Mouse (Mus musculus) lung, postnatal 36 days (tissue): Measurements from ENCODE around the gene Fbxw11.
"Not testable (repeated sequence)": the region's sequence is repeated elsewhere in the genome, so short reads cannot be mapped to it uniquely, and the experiment has no call there.

ENCODE experiments used
- DNase-seq: peaks from one replicate; pipeline ENCODE4 v3.0.0; 2022; ENCODE audit warnings: mixed read lengths

Fbxw11 gene

GRCm38 (mm10) chr11:32642249-32642876, at the start of gene Fbxw11:
TSS of gene Fbxw11 (plus strand) at chr11:32642724.
- DNase-seq, result peak; percentile 97

DNA sequence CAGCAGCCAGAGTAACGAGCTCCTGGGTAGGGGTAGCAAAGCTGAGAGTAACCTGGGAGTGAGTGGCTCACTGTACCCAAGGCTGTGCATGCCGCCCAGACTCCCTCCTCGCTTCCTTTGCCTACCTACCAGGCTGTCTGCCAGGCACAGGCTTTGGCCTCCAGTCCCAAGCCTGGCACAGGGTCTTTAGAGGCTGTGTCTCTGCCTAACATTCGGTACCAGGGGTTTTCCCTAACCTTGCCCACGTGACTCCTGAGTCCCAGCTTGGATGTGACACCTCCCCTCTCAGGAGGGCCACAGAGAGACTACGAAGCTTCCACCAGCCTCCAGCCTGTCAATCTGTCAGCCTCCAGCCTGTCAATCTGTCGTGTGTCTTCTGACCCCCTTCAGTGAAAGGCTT, 49.4 kb upstream of the Fbxw11 start:
- DNase-seq, result no peak

- DNase-seq, result no peak
These were observed 48.4 kb upstream of the Fbxw11 start for GRCm38 (mm10) chr11:32594122-32594521.

DNA sequence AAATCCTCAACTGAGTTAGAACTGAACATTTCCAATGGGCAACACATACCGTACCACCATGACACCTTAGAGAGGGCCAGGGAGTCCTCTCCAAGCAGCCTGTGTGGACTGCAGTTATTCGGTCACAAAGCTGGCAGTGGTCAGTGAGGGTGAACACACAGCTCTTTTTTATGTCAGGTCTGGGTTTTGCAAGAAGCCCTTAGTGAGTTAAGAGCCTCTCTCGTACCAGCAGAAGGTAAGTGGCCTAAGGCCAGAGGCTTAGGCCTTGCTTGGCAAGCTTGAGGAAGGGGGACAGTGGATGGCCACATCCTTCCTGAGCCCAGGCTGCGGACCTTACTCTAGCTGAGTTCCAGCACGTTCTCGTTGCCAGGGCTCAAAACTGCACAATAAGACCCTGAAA, 42.2 kb upstream of the Fbxw11 start:
- DNase-seq, result peak; percentile 64

GRCm38 (mm10) chr11:32601528-32602323, 40.8 kb upstream of the Fbxw11 start:
- peak; percentile 84 for DNase-seq

- no peak for DNase-seq
These were observed 37.9 kb upstream of the Fbxw11 start for GRCm38 (mm10) chr11:32604663-32605062.

DNA sequence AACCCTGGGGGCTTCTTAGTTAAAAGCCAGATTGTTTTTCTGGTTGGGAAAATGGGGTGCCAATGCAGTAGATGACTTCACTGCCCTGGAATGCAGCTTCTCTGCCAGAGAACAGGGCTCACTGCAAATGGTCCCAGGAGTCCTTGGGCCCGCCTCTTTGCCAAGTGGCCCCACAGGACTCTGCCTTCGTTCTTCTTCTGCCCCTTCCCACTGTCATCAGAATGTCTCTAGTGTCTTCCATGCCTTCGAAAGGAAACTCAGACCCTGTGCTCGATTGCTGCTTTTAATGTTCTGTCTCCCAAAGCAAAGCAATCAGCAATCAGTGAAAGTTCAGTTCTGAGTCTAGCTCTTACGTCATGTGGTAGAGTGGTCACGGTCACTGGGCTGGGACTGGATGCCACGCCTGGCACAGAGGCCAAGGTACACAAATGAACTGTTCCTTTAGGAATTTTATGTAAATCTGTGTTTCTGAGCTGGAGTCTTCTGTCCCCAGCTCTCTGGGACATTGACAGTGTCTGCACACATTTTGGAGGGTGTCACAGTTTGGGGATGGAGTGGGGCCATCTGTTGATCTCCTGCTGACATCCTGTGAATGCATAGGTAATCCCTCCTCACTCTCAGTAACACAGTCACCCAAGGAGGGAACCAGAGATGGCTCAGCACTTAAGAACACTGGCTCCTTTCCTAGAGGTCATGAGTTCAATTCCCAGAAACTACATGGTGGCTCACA, 37.2 kb upstream of the Fbxw11 start:
- DNase-seq, result peak; percentile 79

- DNase-seq, result no peak
These were observed 36.6 kb upstream of the Fbxw11 start for GRCm38 (mm10) chr11:32605907-32606306.

DNA sequence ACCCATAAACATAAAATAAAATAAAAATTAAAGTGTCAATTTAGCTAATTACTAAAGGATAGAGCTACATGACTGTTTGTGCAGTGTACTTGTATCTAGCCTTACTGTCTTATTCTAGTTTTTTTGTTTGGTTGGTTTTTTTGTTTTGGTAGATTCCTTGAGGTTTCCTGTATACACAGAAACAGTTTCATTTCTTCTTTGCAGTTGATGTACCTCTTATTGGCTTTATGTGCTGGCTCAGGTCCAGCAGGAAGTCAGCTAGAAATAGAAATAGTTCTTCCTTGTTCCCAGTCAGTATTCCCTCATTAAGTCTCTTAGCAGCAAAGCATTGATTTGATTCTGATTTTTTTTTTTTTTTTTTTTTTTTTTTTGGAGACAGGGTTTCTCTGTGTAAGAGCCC, 35.2 kb upstream of the Fbxw11 start:
- peak; percentile 64 for DNase-seq

DNA sequence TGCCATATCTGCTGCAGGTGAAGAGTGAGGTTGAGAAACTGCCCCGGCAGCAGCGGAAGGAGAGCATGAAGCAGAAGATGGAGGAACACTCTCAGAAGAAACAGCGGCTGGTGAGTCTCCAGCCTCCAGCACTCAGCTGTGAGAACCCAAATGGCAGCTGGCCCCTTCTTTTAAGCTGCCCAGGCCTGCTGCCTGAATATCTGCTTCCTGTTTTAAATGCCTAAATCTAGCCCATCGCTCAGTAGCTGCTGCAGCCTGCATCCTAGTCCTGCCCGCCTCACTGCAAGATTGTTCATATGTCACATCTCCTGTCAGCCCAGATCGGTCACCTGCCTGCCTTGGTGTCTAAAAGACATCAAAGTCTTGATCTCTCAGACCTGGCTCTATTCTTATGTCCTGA, 31.9 kb upstream of the Fbxw11 start:
- DNase-seq, result no peak

DNA sequence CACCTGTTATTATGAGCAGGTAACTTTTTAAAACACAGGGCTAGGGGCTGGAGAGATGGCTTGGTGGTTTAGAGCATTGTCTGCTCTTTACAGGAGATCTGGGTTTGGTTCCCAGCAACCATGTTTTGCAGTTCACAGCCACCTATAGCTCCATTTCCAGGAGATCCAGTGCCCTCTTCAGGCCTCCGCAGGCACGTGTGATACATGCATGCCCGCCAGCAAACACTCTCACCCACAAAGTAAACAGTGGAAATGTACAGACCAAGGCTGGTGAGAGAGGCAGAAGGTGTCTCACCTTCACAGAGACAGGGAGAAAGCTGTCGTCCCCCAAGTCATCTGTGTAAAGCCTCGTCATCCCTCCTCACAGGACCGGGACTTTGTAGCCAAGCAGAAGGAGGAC, 30.2 kb upstream of the Fbxw11 start:
- no peak for DNase-seq

DNA sequence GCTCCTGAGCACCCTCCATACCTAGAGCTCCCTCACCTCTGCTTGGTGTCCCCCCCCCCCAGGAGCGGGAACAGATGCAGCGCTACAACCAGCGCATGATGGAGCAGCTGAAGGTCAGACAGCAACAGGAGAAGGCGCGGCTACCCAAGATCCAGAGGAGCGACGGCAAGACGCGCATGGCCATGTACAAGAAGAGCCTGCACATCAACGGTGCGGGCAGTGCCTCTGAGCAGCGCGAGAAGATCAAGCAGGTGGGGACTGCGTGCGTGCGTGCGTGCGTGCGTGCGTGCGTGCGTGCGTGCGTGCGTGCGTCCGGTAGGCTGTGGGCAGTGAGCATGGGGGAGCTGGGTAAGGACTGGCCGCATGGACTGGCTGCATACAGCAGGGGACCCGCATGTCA, 28.1 kb upstream of the Fbxw11 start:
- DNase-seq, result no peak

DNA sequence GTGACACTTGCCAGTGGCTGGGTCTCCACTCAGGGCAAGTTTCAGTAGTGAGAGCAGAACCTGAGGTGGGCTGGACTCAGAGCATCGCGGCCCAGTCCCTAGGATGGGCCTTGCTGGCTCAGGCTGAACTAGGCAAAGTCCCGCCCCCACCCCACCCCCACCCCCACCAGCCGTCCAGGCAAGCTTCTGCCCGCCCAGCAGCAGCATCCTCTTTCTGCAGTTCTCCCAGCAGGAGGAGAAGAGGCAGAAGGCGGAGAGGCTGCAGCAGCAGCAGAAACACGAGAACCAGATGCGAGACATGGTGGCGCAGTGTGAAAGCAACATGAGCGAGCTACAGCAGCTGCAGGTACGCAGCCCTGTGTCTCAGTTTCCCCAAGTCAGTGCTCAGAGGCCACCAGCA, 27.0 kb upstream of the Fbxw11 start:
- no peak for DNase-seq

GRCm38 (mm10) chr11:32616091-32616490, 26.4 kb upstream of the Fbxw11 start:
- no peak for DNase-seq

DNA sequence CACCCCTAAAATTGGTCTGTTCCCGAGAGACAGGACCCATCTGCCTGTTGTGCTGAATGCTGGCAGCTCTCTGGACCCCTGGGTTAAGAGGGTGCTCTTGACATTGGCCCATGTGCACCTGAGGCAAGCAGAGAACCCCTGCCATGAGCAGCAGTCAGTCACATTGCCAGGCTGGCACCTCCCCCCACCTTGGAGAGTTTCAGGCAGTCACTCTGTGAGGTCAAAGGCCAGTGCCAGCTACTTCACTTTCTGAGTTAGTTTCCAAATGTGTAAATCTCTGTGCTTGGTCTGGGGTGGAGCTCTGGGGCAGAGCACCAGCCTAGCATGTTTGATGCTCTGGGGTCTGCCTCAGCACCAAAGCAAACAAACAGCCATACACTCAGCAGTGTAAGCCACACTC, 24.5 kb upstream of the Fbxw11 start:
- no peak for DNase-seq

DNA sequence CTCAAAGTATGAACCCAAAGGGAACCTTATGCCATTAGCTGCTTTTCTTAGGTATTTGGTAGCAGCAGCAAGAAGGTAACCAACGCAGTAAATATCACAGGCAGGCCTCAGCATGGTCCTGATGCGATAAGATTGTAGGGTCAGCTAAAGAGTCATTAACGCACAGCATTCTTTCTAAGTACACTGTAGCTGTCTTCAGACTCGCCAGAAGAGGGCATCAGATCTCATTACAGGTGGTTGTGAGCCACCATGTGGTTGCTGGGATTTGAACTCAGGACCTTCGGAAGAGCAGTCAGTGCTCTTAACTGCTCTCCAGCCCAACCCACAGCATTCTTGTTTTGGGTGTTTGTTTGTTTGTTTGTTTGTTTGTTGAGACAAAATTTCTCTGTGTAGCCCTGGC, 23.9 kb upstream of the Fbxw11 start:
- not testable (repeated sequence) for DNase-seq

GRCm38 (mm10) chr11:32619257-32619816, 23.2 kb upstream of the Fbxw11 start:
- peak; percentile 67 for DNase-seq

- no peak for DNase-seq
These were observed 22.6 kb upstream of the Fbxw11 start for GRCm38 (mm10) chr11:32619866-32620456.

- no peak for DNase-seq
These were observed 20.6 kb upstream of the Fbxw11 start for GRCm38 (mm10) chr11:32621831-32622478.

DNA sequence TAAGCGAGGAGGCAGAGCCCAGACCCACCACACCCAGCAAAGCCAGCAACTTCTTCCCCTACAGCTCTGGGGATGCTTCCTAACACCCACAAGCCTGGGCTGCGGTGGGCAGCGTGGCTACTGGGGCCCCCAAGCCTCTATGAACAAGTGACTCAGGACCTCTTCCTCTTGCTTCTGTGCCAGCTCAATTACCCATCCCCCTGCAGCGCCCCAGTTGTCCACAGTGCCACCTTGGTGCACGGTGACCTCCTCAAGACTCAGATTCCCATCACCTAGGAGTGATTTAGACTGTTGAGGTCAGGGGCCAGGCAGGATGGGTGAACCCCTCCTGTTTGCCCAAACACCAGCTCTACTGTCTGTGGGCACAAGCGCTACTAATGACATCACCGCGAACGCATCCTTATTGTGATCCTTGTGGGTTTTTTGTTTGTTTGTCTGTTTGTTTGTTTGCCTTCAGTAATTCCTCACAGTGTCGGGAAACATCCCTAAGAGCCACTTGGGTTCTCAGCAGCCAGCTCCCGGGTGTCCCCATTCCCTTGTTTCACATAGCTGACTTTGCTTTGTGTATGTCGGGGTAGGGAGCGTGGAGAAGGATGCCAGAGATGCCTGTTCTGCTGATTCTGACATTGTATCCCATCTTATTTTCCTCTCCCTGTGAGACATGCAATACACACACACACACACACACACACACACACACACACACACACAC, 19.9 kb upstream of the Fbxw11 start:
- DNase-seq, result no peak

DNA sequence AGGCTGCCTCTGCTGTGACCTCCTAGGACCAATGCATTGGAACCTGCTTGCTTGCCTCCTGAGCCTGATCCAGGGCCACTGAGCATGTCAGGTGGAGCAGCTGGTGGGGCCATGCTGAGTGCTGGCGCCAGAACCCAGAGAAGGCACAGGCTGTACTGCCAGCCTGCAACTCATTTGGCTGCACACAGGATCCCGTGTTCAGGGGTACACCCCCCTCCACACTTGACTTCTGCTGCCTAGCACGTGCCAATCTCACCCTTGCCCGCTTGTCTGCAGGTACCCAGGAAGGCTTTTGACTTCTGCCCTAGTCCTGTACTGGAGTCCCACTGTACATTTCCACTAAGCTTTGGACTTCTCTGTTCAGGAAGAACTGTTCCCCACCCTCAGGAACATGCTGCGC, 19.3 kb upstream of the Fbxw11 start:
- no peak for DNase-seq

DNA sequence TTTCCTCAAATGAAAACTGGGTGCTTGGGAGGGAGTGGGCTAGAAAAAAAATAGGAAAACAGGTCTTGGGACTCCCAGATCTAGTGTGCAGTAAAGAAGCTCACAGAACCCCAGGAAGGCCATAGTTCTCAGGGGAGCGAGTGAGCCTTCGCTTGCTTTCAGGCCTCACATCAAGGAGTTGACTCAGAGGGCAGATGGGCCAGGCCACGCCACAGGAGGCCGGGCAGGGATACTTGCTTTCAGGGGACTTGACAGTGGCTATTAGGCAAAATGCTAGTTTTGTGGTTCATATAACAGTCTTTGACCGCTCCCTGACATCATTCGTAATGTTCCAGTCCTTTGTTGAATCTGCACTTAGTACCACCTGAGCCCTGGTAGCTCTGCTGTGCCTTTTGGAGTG, 18.6 kb upstream of the Fbxw11 start:
- DNase-seq, result no peak
